In the genomic region with DNA sequence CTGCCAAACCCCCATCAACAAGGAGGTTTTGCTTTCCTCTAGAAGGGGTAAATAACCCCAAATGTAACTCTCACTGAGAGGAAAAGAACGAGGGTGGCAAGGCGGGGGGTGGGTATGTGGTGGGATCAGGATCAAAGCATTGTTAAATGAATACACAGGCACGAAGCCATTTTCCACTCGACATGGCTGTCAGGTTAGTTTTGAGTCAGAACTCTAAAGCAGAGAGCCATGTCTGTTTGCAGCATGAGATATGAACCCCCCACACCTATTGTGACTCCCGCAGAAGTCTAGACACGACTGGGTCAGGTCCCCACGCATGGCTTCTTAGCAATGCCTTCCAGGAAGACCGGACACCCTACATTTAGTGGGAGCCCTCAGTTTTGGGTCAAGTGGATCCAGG, we compare ENCODE assay signal across 26 mouse cellular contexts. TPM values are rescaled to one million over a fixed set of nuclear protein-coding genes. Genes with fewer than 3 reads are reported as not detected.
A peak's percentile ranks its signal among the peaks of the same experiment; 100 is the strongest.
DNase-seq lines count a peak whose midpoint lies in the region; ATAC-seq lines count a peak whose summit lies in the region.
"Had no signal": no experiment of that assay in that cellular context is flagged by ENCODE, and none has a peak within 500 bp of the region (broad histone marks: within the 10 kb centered on the region; RNA-seq: fewer than 3 reads in every experiment).

No protein-coding gene starts in this region.

- no peak overlapping the region for H3K4me3 ChIP-seq in midbrain, embryonic 10.5 days
- H3K4me3 ChIP-seq in midbrain, embryonic 13.5 days (replicated peaks) = no peak overlapping the region
- H3K4me3 ChIP-seq in midbrain, embryonic 14.5 days (replicated peaks; ENCODE audit: low read depth, low read length) = no peak overlapping the region
- no peak overlapping the region for H3K4me3 ChIP-seq in midbrain, embryonic 15.5 days
- H3K4me3 ChIP-seq: embryonic facial prominence, embryonic 13.5 days; forebrain, embryonic 10.5 days; forebrain, embryonic 13.5 days; heart, embryonic 10.5 days; heart, embryonic 13.5 days had no signal

- ATAC-seq in midbrain, embryonic 13.5 days = no peak; the same call in 1 of the 2 replicates
- ATAC-seq in midbrain, embryonic 14.5 days (ENCODE audit: low FRiP score, low TSS enrichment) = no peak
- no peak for ATAC-seq in midbrain, embryonic 15.5 days (replicated peaks)
- ATAC-seq: activated CD4-positive, CD25-positive, alpha-beta regulatory T cell, adult 4 months; CD4-positive, CD25-positive, alpha-beta regulatory T cell, adult 4 months; forebrain, embryonic 13.5 days; forebrain, embryonic 16.5 days; hindbrain, postnatal 0 days; inflammation-experienced regulatory T-cells, adult 6 months had no signal

- DNase-seq in midbrain, embryonic 10.5 days (ENCODE audit: low spot score) = peak; percentile 22
- peak; percentile 46 for DNase-seq in midbrain, embryonic 14.5 days
- peak; percentile 55 for DNase-seq in retina, embryonic 14.5 days (ENCODE audit: low spot score)
- no peak for DNase-seq in thymus, postnatal 0 days (ENCODE audit: low spot score)
- DNase-seq: adrenal gland, adult 8-10 months; adrenal gland, postnatal 25 days; cerebellum, adult 11-12 months; cerebellum, adult 9-10 months; cerebellum, postnatal 14 days; gastrocnemius, postnatal 10 days; heart, adult 18-20 months; heart, postnatal 14 days; heart, postnatal 4 days had no signal

- WGBS in midbrain, embryonic 10.5 days = 68% methylated on average over 8 of the region's 8 CpGs
- 45% methylated on average over 8 of the region's 8 CpGs for WGBS in midbrain, embryonic 13.5 days
- 29% methylated on average over 8 of the region's 8 CpGs for WGBS in midbrain, embryonic 14.5 days
- WGBS in midbrain, embryonic 15.5 days = 48% methylated on average over 8 of the region's 8 CpGs

- peaks cover 30% of the 10 kb centered on the region for H3K4me1 ChIP-seq in midbrain, embryonic 10.5 days
- H3K4me1 ChIP-seq in midbrain, embryonic 13.5 days (replicated peaks) = peaks cover 2% of the 10 kb centered on the region; the same call in 1 of the 2 replicates
- H3K4me1 ChIP-seq in midbrain, embryonic 14.5 days (ENCODE audit: control insufficient read depth, insufficient read depth, low read length) = no peaks in the 10 kb centered on the region; the same call in 1 of the 2 replicates
- no peaks in the 10 kb centered on the region for H3K4me1 ChIP-seq in midbrain, embryonic 15.5 days
- H3K4me1 ChIP-seq: forebrain, embryonic 13.5 days had no signal

- H3K36me3 ChIP-seq in midbrain, embryonic 10.5 days = no peaks in the 10 kb centered on the region
- no peaks in the 10 kb centered on the region for H3K36me3 ChIP-seq in midbrain, embryonic 13.5 days
- H3K36me3 ChIP-seq in midbrain, embryonic 14.5 days (ENCODE audit: control insufficient read depth, insufficient read depth, low read length) = no peaks in the 10 kb centered on the region
- no peaks in the 10 kb centered on the region for H3K36me3 ChIP-seq in midbrain, embryonic 15.5 days (replicated peaks)
- H3K36me3 ChIP-seq: embryonic facial prominence, embryonic 13.5 days; forebrain, embryonic 10.5 days; heart, embryonic 10.5 days; heart, embryonic 13.5 days had no signal

- H3K9me3 ChIP-seq in midbrain, embryonic 10.5 days (replicated peaks) = 0 out of 2 replicates have a peak, but pooled peaks cover 4% of the 10 kb centered on the region
- peaks cover 5% of the 10 kb centered on the region; the same call in 1 of the 2 replicates for H3K9me3 ChIP-seq in midbrain, embryonic 13.5 days
- H3K9me3 ChIP-seq in midbrain, embryonic 14.5 days (ENCODE audit: control insufficient read depth, low read length) = 0 out of 2 replicates have a peak, but pooled peaks cover 3% of the 10 kb centered on the region
- no peaks in the 10 kb centered on the region for H3K9me3 ChIP-seq in midbrain, embryonic 15.5 days
- H3K9me3 ChIP-seq: embryonic facial prominence, embryonic 13.5 days; forebrain, embryonic 10.5 days; forebrain, embryonic 13.5 days; heart, embryonic 10.5 days had no signal

- no peak overlapping the region for H3K4me2 ChIP-seq in midbrain, embryonic 13.5 days (replicated peaks)
- no peak overlapping the region for H3K4me2 ChIP-seq in midbrain, embryonic 14.5 days (ENCODE audit: low read length)
- no peak overlapping the region for H3K4me2 ChIP-seq in midbrain, embryonic 15.5 days
- H3K4me2 ChIP-seq: embryonic facial prominence, embryonic 13.5 days; forebrain, embryonic 13.5 days; heart, embryonic 13.5 days; hindbrain, embryonic 14.5 days had no signal

- no peak overlapping the region for H3K9ac ChIP-seq in midbrain, embryonic 13.5 days (replicated peaks)
- H3K9ac ChIP-seq in midbrain, embryonic 14.5 days (replicated peaks; ENCODE audit: low read length) = no peak overlapping the region
- no peak overlapping the region for H3K9ac ChIP-seq in midbrain, embryonic 15.5 days
- H3K9ac ChIP-seq: embryonic facial prominence, embryonic 13.5 days; forebrain, embryonic 13.5 days; heart, embryonic 13.5 days; hindbrain, embryonic 14.5 days had no signal

- H3K27me3 ChIP-seq in midbrain, embryonic 10.5 days (ENCODE audit: low read depth, poor library complexity, severe bottlenecking) = no peaks in the 10 kb centered on the region
- H3K27me3 ChIP-seq in midbrain, embryonic 13.5 days = peaks cover 3% of the 10 kb centered on the region; the same call in 1 of the 2 replicates
- 0 out of 2 replicates have a peak, but pooled peaks cover 3% of the 10 kb centered on the region for H3K27me3 ChIP-seq in midbrain, embryonic 14.5 days (ENCODE audit: control insufficient read depth, insufficient read depth, low read length)
- no peaks in the 10 kb centered on the region for H3K27me3 ChIP-seq in midbrain, embryonic 15.5 days (replicated peaks)
- H3K27me3 ChIP-seq: embryonic facial prominence, embryonic 13.5 days; forebrain, embryonic 13.5 days had no signal

- H3K27ac ChIP-seq in midbrain, embryonic 10.5 days (replicated peaks) = no peak overlapping the region
- no peak overlapping the region for H3K27ac ChIP-seq in midbrain, embryonic 13.5 days
- H3K27ac ChIP-seq in midbrain, embryonic 14.5 days (replicated peaks; ENCODE audit: low read depth, low read length) = no peak overlapping the region
- no peak overlapping the region for H3K27ac ChIP-seq in midbrain, embryonic 15.5 days
- H3K27ac ChIP-seq: embryonic facial prominence, embryonic 13.5 days; forebrain, embryonic 10.5 days; forebrain, embryonic 13.5 days; heart, embryonic 10.5 days; heart, embryonic 13.5 days; hindbrain, embryonic 14.5 days; hindbrain, postnatal 0 days had no signal

RNA-seq across cellular contexts. Expression of a gene that starts 24.6 kb away (rescaled TPM):
- 0.46 and 0.58 TPM in 2 replicates for polyA plus RNA-seq in midbrain, embryonic 10.5 days (2016; fragmentation: Nextera tagmentation; extraction: Ambion mirVana)
- polyA plus RNA-seq in midbrain, embryonic 13.5 days (2015; fragmentation: Nextera tagmentation; extraction: Ambion mirVana) = 4.0 and 4.1 TPM in 2 replicates
- 10.9 and 11.5 TPM in 2 replicates for polyA plus RNA-seq in midbrain, embryonic 14.5 days (2014; fragmentation: Nextera tagmentation; extraction: Ambion mirVana)
- 11.8 and 15.8 TPM in 2 replicates for polyA plus RNA-seq in midbrain, embryonic 15.5 days (2015; fragmentation: Nextera tagmentation; extraction: Ambion mirVana)
- 0.91 and 0.93 TPM in 2 replicates for polyA plus RNA-seq in thymus, postnatal 0 days (2015; fragmentation: Nextera tagmentation; extraction: Ambion mirVana)
